Mouse (Mus musculus) C2C12 (cell line): ENCODE measurements around the gene Casp6. TPM values are rescaled to one million over a fixed set of nuclear protein-coding genes. Genes with fewer than 3 reads are reported as not detected.
A peak's percentile ranks its signal among the peaks of the same experiment; 100 is the strongest.

Experiments
- H3K27me3 ChIP-seq: one replicate; pipeline ENCODE4 v1.6.1; 2011; ENCODE audit not compliant: control insufficient read depth, insufficient read depth, insufficient read length
- H3K36me3 ChIP-seq: one replicate; pipeline ENCODE4 v1.6.1; 2011; ENCODE audit not compliant: control insufficient read depth, insufficient read depth
- H3K4me3 ChIP-seq: one replicate; pipeline ENCODE4 v1.5.1; 2011; ENCODE audit warnings: mild to moderate bottlenecking, control low read depth; ENCODE audit not compliant: poor library complexity, insufficient read depth, severe bottlenecking
- H3K79me2 ChIP-seq: one replicate; pipeline ENCODE4 v1.6.1; 2011; ENCODE audit not compliant: control insufficient read depth, insufficient read depth
- H3K79me3 ChIP-seq: one replicate; pipeline ENCODE4 v1.6.1; 2011; ENCODE audit warnings: low read depth, control low read depth
- H3ac ChIP-seq: one replicate; pipeline ENCODE3; 2011; ENCODE audit warnings: low read depth; ENCODE audit not compliant: control insufficient read depth, insufficient read length
- CEBPB ChIP-seq: IDR thresholded peaks from one replicate; pipeline ENCODE4 v1.6.1; 2011; ENCODE audit warnings: low read depth, mild to moderate bottlenecking, control low read depth, moderate library complexity
- CTCF ChIP-seq: IDR thresholded peaks from one replicate; pipeline ENCODE4 v1.5.1; 2011; ENCODE audit not compliant: control insufficient read depth, insufficient read depth, insufficient read length
- FOSL1 ChIP-seq: IDR thresholded peaks from one replicate; pipeline ENCODE4 v1.8.0; 2011; ENCODE audit warnings: mild to moderate bottlenecking, low read length; ENCODE audit not compliant: poor library complexity, insufficient read depth, severe bottlenecking
- MAX ChIP-seq: IDR thresholded peaks from one replicate; pipeline ENCODE4 v1.6.1; 2011; ENCODE audit warnings: mild to moderate bottlenecking, control low read depth
- MYOD1 ChIP-seq: IDR thresholded peaks from one replicate; pipeline ENCODE4 v1.6.1; 2011; ENCODE audit warnings: low read depth; ENCODE audit not compliant: control insufficient read depth, insufficient read length
- MYOG ChIP-seq: IDR thresholded peaks from one replicate; pipeline ENCODE4 v1.6.1; 2011; ENCODE audit not compliant: control insufficient read depth, insufficient read length; ENCODE audit errors: extremely low read depth
- USF1 ChIP-seq: IDR thresholded peaks from one replicate; pipeline ENCODE4 v1.6.1; 2011; ENCODE audit warnings: low read depth, mild to moderate bottlenecking, control low read depth, moderate library complexity
- polyA plus RNA-seq: library from polyadenylated mRNA; unstranded; fragments of >200 nt; fragmentation: generic; extraction: Trizol; gene quantifications from one replicate; pipeline ENCODE4 v1.2.1, GENCODE M21; 2012; ENCODE audit warnings: missing spikeins

The Casp6 gene
- polyA plus RNA-seq, 1 experiment: 16.7 TPM

- Histone ChIP-seq H3K4me3 (no peak overlapping the region), H3K79me3 (no peaks in the 10 kb centered on the region), H3K27me3 (no peaks in the 10 kb centered on the region), H3ac (no peak overlapping the region), H3K36me3 (no peaks in the 10 kb centered on the region), H3K79me2 (no peaks in the 10 kb centered on the region)
- TF ChIP-seq CTCF (no peak), MAX (no peak), MYOG (no peak), CEBPB (no peak), FOSL1 (no peak), USF1 (no peak), MYOD1 (no peak)
These were observed 40.1 kb downstream of the Casp6 start for GRCm38 (mm10) chr3:129941291-129941690.

- no peak for TF ChIP-seq FOSL1
- TF ChIP-seq USF1: no peak
- TF ChIP-seq MYOD1: no peak
- no peak for TF ChIP-seq CTCF
- no peak for TF ChIP-seq MAX
- TF ChIP-seq MYOG: no peak
- Histone ChIP-seq H3K27me3 (no peaks in the 10 kb centered on the region), H3K79me2 (no peaks in the 10 kb centered on the region), H3ac (no peak overlapping the region), H3K36me3 (no peaks in the 10 kb centered on the region), H3K4me3 (no peak overlapping the region), H3K79me3 (no peaks in the 10 kb centered on the region)
These were observed 42.6 kb downstream of the Casp6 start for GRCm38 (mm10) chr3:129943813-129944212.

DNA sequence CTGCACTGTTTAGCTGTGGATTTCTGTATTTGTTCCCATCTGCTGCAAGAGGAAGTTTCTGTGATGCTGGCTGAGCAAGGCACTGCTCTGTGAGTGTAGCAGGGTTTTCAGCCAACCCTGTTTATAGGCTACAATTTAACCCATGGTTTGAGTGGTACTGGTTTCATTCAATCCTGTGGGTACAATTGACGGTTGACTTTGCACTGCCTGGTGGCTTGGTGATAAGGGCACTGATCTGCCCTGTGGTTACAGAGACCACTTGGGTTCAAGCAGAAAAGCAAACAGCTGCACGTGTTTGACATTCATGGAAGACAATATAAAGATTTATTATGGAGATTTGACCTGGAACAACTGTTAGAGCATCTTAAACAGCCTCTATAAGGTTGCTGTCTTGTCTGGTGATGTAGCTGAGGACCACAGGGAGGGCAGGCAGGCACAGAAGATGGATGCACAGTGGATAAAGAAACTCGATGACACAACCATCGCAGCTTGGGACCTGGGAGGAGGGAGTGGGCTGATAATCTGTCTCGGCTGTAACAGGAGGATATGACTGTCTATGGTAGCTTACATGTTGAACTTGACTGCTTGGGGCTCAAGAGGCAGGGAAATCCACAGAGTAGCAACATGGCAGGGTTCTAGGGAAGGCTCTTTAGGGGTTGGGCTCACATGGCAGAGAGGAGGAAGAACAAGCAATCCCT is 45.1 kb downstream of the Casp6 start:
- Histone ChIP-seq H3K27me3 (no peaks in the 10 kb centered on the region), H3K4me3 (no peak overlapping the region), H3K79me2 (no peaks in the 10 kb centered on the region), H3K79me3 (no peaks in the 10 kb centered on the region), H3K36me3 (no peaks in the 10 kb centered on the region), H3ac (no peak overlapping the region)
- no peak for TF ChIP-seq USF1
- no peak for TF ChIP-seq CEBPB
- TF ChIP-seq FOSL1: no peak
- TF ChIP-seq MYOD1: no peak
- TF ChIP-seq MYOG: no peak
- no peak for TF ChIP-seq MAX
- no peak for TF ChIP-seq CTCF

DNA sequence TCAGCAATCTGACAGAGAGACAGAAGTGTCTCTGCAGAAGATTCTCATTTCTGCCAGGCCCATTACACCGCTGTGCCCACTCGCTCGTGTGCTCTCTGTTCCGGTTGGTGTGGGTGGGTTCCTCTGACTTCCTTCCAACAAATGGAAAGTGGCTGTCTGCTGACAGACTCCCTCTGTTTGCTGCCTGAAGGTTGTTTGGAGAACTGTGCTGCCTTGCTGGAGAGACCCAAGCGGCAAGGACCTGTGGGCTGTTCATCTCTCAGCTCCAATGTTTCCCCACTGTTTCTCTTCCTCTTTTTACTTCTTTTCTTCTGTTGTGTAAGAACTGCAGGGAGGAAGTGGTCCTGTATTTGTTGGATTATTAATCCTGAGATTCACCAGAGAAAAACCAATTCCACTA is 47.1 kb downstream of the Casp6 start:
- Histone ChIP-seq H3K36me3 (no peaks in the 10 kb centered on the region), H3K27me3 (no peaks in the 10 kb centered on the region), H3K79me2 (no peaks in the 10 kb centered on the region), H3K4me3 (no peak overlapping the region), H3ac (no peak overlapping the region), H3K79me3 (peaks cover 1% of the 10 kb centered on the region)
- TF ChIP-seq MYOG: no peak
- no peak for TF ChIP-seq USF1
- TF ChIP-seq MYOD1: no peak
- TF ChIP-seq FOSL1: no peak
- no peak for TF ChIP-seq CTCF
- no peak for TF ChIP-seq CEBPB
- no peak for TF ChIP-seq MAX

DNA sequence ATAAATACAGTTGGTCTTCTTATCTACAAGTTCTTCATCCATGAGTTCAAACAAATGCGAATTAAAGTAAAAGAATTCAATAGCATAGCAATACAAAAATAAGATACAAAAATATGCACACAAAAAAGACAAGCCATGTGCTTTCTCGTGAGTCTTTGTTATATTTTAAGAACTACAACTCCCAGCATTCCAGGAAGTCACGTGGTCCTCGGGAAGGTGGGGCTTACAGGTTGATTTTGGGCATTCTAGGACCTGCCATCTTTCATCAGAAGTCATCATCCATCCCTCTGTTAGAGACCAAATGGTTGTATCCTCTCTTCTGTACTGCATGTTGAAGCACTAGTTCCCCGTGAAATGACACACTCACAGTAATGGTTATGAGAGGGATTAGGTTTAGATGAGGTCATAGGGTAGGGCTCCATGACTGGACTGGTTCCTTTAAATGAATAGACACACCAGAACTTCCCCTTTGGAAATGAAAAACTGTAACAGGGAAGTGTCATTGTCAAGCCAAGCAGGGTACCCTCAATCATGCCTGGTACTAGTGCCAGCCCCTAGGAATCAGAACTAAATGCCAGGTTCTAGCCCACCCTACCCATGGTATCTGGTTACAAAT is 48.0 kb downstream of the Casp6 start:
- H3K4me3 ChIP-seq: no peak overlapping the region
- no peaks in the 10 kb centered on the region for H3K27me3 ChIP-seq
- no peak overlapping the region for H3ac ChIP-seq
- peak; percentile 66 for TF ChIP-seq USF1
- TF ChIP-seq CTCF: no peak
- H3K36me3 ChIP-seq: no peaks in the 10 kb centered on the region
- H3K79me3 ChIP-seq: peaks cover 1% of the 10 kb centered on the region
- no peaks in the 10 kb centered on the region for H3K79me2 ChIP-seq

- no peaks in the 10 kb centered on the region for H3K27me3 ChIP-seq
- no peak overlapping the region for H3ac ChIP-seq
- peaks cover 1% of the 10 kb centered on the region for H3K79me3 ChIP-seq
- no peak for TF ChIP-seq USF1
- TF ChIP-seq MYOD1: no peak
- no peak for TF ChIP-seq CTCF
- no peak for TF ChIP-seq MAX
- no peak for TF ChIP-seq FOSL1
- no peak for TF ChIP-seq MYOG
- no peak for TF ChIP-seq CEBPB
- no peaks in the 10 kb centered on the region for H3K36me3 ChIP-seq
- H3K4me3 ChIP-seq: no peak overlapping the region
- no peaks in the 10 kb centered on the region for H3K79me2 ChIP-seq
These were observed 52.1 kb downstream of the Casp6 start for GRCm38 (mm10) chr3:129953296-129953695.
